Mouse (Mus musculus) testis, adult 2 months (tissue): ENCODE measurements at regions not wholly inside any gene's neighbourhood (a gene's known extent, or its start where the extent isn't known, plus 50 kb on each side); places are given as distances from the start of the nearest gene placed in this dataset.

Experiments
- CTCF ChIP-seq: fragments of 200-500 bp; IDR thresholded peaks from 2 replicates; pipeline ENCODE4 v1.5.1; 2012; ENCODE audit warnings: low read depth, mild to moderate bottlenecking, inconsistent platforms, low read length, moderate library complexity; ENCODE audit not compliant: control insufficient read depth, insufficient read depth, insufficient replicate concordance
- POLR2A ChIP-seq: fragments of 200-500 bp; IDR thresholded peaks from 2 replicates; pipeline ENCODE4 v1.6.1; 2012; ENCODE audit warnings: low read depth, mild to moderate bottlenecking, inconsistent platforms, low read length, moderate library complexity; ENCODE audit not compliant: control insufficient read depth

DNA sequence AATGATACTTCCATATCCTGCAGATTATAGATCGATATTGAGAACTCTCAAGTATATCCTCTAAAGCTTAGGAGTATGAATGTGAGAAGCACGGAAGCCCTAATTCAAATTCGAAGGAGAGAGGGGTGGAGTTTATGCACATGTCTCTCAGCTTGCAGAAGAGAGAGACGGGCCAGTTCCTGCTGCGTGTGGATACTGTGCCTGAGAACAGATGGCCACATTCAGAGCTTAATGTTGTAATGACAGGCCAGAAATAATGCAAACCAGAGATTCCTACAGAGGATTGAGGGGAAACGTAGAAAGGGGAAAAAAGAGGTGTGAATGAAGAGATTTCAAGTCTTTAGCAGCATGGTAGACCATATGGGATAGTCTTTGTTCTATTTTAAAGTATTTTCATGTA, 145.8 kb downstream of the Ackr3 start:
- TF ChIP-seq CTCF: no peak
- TF ChIP-seq POLR2A: no peak
